Mouse (Mus musculus): ENCODE data around the gene Nrxn2.

Gene Nrxn2

DNA sequence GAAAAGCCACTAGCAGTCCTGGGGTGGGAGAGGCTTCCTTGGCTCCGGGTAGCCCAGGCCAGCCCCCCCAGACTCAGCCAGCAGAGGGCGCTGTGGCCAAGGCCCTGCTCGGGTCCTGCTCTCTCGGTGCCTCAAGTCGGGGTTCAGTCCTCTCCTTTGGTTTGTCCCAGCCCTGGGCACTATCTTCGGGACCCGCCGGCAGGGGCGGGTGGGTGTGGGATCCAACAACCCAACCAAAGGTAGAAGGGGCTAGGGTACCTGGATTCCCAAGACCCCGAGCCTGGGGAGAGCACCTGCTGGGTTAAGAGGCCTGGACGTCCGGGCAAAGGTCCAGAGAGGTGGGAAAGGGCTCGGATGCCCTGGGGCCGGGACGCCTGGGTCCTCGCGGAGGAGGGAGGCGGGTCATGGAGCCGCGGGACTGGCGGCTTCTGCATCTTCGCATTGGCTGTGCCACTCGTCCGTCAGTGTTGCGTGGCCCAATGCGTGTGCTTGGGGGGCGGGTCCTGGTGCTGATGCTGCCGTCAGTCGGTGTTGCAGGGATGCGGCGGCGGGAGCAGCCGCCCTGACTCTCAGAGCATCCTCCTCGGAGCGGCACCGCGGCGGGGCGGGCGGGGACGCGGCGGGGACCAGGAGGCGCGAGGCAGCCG, at the start of gene Nrxn2:
Gene Nrxn2 (plus strand): TSS at position 499 of the 647 bp plus-strand sequence.
- peaks cover 7% of the 10 kb centered on the region for H3K36me3 ChIP-seq (ENCODE audit: control insufficient read depth, insufficient read depth, low read length, poor library complexity, severe bottlenecking)
- peak; percentile 92 for DNase-seq (ENCODE audit: low read depth, low spot score)
- no peaks in the 10 kb centered on the region for H3K27me3 ChIP-seq (ENCODE audit: control insufficient read depth, insufficient read depth, low read length, poor library complexity, severe bottlenecking)

DNA sequence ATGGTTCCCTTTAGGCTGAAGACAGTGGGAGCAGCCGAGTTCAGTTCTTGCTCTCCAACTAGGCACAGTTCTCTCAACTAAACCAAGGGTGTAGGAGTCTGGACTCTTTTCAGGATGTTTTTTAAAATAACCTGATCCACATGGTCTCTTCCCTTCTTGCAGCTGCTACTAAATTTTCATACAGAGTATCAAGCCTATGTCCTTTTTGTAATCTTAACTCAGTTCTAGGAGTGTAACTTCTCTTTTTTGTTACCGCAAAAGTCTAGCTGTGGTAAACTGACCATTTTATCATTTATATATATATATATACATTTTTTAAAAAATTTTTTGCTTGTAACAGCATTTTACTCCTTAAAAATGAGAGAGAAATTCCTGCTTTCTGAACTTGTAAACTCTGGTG, 48.4 kb upstream of the Nrxn2 start:
- Histone ChIP-seq H3K36me3 (ENCODE audit: control insufficient read depth, insufficient read depth, low read length, poor library complexity, severe bottlenecking) (peaks cover 42% of the 10 kb centered on the region), H3K27me3 (ENCODE audit: control insufficient read depth, insufficient read depth, low read length, poor library complexity, severe bottlenecking) (no peaks in the 10 kb centered on the region)
- no peak for DNase-seq (ENCODE audit: low read depth, low spot score)

DNA sequence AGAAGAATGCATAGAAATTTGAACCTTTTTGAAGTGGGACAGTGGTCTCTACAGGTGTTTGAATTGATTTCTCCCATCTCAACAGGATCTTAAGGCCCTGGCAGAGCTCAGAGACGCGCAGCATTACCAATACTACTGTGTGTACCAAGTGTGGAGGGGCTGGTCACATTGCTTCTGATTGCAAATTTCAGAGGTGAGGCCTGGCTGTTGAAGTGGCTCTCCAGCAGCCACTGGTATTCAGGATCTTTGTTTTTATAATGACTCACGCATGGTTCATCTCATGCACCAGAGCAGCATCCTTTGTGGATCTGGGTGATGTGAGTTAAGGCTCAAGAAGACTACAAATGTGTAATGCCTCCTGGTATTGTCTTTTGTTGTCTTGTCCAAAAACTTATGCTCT, 46.1 kb upstream of the Nrxn2 start:
- DNase-seq (ENCODE audit: low read depth, low spot score) = no peak
- Histone ChIP-seq H3K36me3 (ENCODE audit: control insufficient read depth, insufficient read depth, low read length, poor library complexity, severe bottlenecking) (peaks cover 50% of the 10 kb centered on the region), H3K27me3 (ENCODE audit: control insufficient read depth, insufficient read depth, low read length, poor library complexity, severe bottlenecking) (no peaks in the 10 kb centered on the region)

DNA sequence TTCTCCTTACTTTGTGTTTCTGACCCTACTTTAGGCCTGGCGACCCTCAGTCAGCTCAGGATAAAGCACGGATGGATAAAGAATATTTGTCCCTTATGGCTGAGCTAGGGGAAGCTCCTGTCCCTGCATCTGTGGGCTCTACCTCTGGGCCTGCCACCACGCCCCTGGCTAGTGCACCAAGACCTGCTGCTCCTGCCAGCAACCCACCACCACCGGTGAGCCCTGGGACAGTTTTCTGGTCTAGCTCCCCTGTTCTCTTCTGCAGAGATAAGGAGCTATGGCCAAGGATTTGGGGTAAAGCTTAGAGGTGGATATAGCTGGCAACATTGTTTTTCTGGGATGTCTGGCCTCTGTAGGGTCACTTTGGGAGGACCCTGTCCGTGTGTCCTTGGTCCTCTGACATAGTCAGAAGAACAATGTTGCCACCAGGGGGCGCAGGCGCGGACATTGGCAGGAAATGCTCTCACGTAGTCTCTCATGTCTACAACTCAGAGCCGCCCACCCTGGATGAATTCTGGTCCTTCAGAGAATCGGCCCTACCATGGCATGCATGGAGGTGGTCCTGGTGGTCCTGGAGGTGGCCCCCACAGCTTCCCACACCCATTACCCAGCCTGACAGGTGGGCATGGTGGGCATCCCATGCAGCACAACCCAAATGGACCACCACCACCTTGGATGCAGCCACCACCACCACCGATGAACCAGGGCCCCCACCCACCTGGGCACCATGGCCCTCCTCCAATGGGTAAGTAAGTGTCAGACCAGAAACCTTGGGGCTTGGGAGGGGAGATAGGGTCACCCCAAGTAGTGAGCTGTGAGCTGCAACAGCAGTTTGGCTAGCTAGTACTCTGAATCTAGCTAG, 44.8 kb upstream of the Nrxn2 start:
- H3K36me3 ChIP-seq (ENCODE audit: control insufficient read depth, insufficient read depth, low read length, poor library complexity, severe bottlenecking) = peaks cover 55% of the 10 kb centered on the region
- peak; percentile 87 for DNase-seq (ENCODE audit: low read depth, low spot score)
- H3K27me3 ChIP-seq (ENCODE audit: control insufficient read depth, insufficient read depth, low read length, poor library complexity, severe bottlenecking) = no peaks in the 10 kb centered on the region

DNA sequence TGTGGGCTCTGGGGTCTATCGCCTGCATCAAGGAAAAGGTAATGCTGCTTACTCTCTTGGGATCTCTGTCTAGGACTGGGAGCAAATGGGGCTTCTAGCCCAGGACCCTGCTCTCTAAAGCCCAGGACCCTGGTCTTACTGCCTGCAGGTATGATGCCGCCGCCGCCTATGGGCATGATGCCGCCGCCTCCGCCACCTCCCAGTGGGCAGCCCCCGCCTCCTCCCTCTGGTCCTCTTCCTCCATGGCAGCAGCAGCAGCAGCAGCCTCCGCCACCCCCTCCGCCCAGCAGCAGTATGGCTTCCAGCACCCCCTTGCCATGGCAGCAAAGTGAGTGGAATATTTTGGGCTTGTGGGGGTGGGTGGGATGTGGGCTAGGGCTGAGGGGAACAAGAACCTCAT, 44.0 kb upstream of the Nrxn2 start:
- H3K27me3 ChIP-seq (ENCODE audit: control insufficient read depth, insufficient read depth, low read length, poor library complexity, severe bottlenecking) = no peaks in the 10 kb centered on the region
- no peak for DNase-seq (ENCODE audit: low read depth, low spot score)

DNA sequence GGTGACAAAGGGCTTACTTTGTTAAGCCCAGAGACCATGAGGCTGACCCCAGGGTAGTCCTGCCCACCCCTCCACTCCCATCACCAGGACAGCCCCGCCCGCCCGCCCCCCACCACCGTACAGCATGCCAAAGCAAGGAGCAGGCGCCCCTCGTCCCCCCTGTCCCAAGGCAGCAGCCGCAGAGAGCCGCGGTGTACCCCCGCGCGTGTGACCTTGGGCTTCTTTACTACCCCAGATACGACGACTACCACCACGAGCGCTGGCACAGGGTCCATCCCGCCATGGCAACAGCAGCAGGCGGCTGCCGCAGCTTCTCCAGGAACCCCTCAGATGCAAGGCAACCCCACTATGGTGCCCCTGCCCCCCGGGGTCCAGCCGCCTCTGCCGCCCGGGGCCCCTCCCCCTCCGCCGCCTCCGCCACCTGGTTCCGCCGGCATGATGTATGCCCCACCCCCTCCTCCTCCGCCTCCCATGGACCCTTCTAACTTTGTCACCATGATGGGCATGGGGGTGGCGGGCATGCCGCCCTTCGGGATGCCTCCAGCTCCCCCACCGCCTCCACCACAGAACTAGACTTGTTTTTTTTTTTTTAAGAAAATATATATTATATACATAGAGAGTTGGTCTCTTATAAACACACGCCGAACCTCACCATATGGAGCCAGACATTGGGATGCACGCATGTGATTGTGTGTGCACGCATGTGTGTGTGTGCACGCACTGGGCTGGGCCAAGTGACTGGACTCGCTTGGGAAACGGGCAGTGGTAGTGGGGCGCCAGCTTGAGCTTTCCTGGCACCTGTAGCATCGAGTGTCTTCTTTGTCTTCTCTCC, 42.9 kb upstream of the Nrxn2 start:
- Histone ChIP-seq H3K27me3 (ENCODE audit: control insufficient read depth, insufficient read depth, low read length, poor library complexity, severe bottlenecking) (no peaks in the 10 kb centered on the region), H3K36me3 (ENCODE audit: control insufficient read depth, insufficient read depth, low read length, poor library complexity, severe bottlenecking) (peaks cover 55% of the 10 kb centered on the region)
- no peak for DNase-seq (ENCODE audit: low read depth, low spot score)

More for the DNA sequence above, 44.0 kb upstream of the Nrxn2 start:
- peaks cover 56% of the 10 kb centered on the region for H3K36me3 ChIP-seq (ENCODE audit: control insufficient read depth, insufficient read depth, low read length, poor library complexity, severe bottlenecking)

DNA sequence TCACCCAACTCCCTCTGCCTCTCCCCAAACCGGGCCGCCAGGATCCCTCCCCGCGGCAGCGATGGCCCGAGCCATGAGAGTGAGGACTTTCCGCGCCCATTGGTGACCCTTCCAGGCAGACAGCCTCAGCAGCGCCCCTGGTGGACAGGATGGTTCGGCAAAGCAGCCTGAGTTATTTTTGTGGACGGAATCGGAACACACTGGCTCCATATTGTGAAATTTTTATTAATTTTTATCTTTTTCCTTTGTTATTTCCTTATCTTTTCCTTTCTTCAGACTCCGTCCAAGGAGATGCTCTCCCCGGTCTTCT, 42.3 kb upstream of the Nrxn2 start:
- H3K36me3 ChIP-seq (ENCODE audit: control insufficient read depth, insufficient read depth, low read length, poor library complexity, severe bottlenecking) = peaks cover 50% of the 10 kb centered on the region

DNA sequence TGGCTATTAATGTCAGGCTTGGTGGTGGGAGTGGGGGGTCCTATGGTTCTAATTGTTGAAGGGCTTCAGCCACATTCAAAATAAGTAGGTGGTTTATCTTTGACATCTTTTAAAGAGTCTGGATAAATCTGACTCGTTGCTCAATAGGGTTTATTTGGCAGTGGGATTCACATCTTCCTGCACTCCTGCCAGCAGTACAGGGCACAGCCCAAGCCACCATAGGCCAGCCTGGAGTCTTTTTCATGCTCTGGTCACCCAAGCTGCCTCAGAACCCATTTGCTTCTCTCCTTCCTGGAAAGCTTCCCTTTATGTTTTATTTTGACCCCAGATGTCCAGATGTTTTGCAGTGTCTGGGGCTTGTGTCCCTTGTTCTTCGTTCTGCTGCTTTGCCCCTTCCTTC, 41.9 kb upstream of the Nrxn2 start:
- peaks cover 48% of the 10 kb centered on the region for H3K36me3 ChIP-seq (ENCODE audit: control insufficient read depth, insufficient read depth, low read length, poor library complexity, severe bottlenecking)
- no peak for DNase-seq (ENCODE audit: low read depth, low spot score)
- H3K27me3 ChIP-seq (ENCODE audit: control insufficient read depth, insufficient read depth, low read length, poor library complexity, severe bottlenecking) = no peaks in the 10 kb centered on the region

More for the DNA sequence above, 42.3 kb upstream of the Nrxn2 start:
- DNase-seq (ENCODE audit: low read depth, low spot score) = peak; percentile 44
- H3K27me3 ChIP-seq (ENCODE audit: control insufficient read depth, insufficient read depth, low read length, poor library complexity, severe bottlenecking) = no peaks in the 10 kb centered on the region

DNA sequence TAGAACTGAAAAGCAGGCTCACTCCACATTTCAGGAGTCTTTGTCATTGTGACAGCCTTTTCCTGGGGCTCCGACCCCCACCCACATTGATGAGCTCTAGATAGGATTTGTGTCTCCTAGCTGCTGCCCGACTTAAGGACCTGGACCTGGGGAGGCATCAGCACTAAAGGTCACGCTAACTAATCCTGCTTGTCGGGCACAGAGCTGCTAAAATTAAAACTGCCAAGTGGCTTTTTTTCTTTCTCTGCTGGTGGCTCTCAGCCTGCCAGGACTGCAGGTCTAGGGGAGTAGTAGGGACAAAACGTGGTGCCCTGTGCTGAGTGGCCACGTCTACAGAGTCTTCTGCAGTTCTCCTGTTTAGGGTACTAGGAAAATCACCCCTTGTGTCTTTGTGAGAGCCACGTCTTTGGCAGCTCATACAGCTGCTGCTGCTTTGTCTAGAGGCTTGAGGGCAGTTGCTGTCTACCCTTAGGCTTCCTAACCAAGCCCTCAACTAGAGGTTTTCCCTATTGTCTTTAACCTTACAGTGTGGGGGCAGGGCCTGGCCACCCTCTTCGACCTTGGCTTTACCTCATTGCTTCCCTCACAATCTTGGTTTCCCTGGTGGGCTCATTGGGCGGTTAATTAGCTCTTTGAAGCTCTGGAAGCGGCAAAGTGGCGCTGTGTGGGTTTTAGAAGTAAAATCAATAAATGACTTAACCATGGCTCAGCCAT, 41.0 kb upstream of the Nrxn2 start:
- DNase-seq (ENCODE audit: low read depth, low spot score) = no peak
- peaks cover 41% of the 10 kb centered on the region for H3K36me3 ChIP-seq (ENCODE audit: control insufficient read depth, insufficient read depth, low read length, poor library complexity, severe bottlenecking)

DNA sequence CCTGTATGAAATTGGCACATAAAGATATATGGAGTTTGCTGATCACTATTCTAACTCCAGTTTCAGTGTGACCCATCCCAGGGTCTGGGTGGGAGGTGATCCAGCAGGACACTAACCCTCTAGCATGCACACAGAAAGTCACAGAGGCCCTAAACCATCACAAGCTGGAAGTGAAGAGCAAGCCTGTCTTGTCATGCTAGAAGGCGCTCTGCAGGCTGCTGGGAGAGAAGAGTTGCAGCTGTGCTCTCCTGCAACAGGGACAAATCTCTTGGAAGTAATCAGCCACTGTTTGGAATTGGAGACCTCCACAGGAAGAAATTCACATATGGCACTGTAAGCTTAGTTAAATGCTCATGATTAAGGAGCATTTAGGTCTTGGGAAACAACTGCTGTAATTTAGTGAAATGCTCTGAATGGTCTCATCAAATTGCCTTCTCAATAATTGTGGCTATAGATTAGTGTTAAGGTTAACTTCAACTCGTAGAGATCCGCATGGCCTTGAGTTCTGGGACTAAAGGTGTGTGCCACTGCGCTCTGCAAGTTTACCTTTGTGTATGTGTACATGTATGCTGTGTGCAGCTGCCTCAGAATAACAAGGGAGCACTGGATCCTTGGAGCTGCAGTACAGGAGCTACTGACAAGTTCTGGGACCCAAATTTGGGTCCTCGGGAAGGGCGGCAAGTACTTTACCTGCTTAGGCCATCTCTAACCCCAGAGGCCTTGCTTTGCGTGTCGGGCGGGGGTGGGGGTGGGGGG, 37.9 kb upstream of the Nrxn2 start:
- H3K36me3 ChIP-seq (ENCODE audit: control insufficient read depth, insufficient read depth, low read length, poor library complexity, severe bottlenecking) = peaks cover 23% of the 10 kb centered on the region
- no peak for DNase-seq (ENCODE audit: low read depth, low spot score)
- H3K27me3 ChIP-seq (ENCODE audit: control insufficient read depth, insufficient read depth, low read length, poor library complexity, severe bottlenecking) = no peaks in the 10 kb centered on the region

More for the DNA sequence above, 41.0 kb upstream of the Nrxn2 start:
- no peaks in the 10 kb centered on the region for H3K27me3 ChIP-seq (ENCODE audit: control insufficient read depth, insufficient read depth, low read length, poor library complexity, severe bottlenecking)

DNA sequence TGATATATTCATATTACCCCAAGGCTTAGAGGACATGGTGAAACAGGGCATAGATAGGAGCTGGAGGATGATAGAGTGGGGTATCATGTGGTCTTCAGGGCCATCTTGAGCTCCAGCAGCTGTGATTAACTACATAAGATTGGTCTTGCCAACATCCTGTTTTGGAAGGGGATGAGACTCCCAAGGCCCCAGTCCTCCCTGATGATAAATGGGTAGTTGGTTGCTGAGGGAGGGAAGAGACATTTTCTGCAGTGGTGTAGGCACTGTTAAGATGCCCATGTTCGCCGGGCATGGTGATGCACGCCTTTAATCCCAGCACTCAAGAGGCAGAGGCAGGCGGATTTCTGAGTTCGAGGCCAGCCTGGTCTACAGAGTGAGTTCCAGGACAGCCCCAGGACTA, 37.3 kb upstream of the Nrxn2 start:
- no peak for DNase-seq (ENCODE audit: low read depth, low spot score)
- H3K27me3 ChIP-seq (ENCODE audit: control insufficient read depth, insufficient read depth, low read length, poor library complexity, severe bottlenecking) = no peaks in the 10 kb centered on the region
- H3K36me3 ChIP-seq (ENCODE audit: control insufficient read depth, insufficient read depth, low read length, poor library complexity, severe bottlenecking) = peaks cover 18% of the 10 kb centered on the region

DNA sequence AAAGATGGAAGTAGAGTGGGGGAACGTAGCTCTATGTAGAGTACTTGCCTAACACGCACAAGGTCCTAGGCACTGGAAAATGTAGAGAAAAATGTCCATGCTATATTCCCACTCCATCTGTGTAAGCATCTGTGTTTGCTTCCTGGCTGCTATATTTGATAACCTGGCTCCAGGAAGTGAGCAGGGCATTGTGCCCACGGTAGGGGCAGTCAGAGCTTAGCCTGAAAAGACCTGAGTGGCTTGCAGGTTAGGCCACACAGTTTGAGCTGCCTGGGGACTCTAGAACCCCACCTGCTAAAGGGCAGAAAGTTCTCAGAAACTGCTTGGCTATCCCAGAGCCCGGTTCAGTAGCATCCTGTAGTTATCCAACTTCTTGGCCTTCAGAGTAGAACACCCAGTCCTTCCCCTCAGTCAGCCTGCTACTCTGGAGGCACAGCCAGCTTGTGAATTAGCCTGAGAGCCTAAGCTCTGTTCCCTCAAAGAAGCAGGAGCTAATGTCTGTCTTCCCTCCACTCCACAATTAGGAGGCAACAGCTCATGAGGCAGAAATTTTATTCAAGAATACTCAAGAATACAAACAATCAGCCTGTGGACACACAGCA, 36.1 kb upstream of the Nrxn2 start:
- Histone ChIP-seq H3K36me3 (ENCODE audit: control insufficient read depth, insufficient read depth, low read length, poor library complexity, severe bottlenecking) (peaks cover 8% of the 10 kb centered on the region; the same call in 1 of the 2 replicates), H3K27me3 (ENCODE audit: control insufficient read depth, insufficient read depth, low read length, poor library complexity, severe bottlenecking) (no peaks in the 10 kb centered on the region)
- no peak for DNase-seq (ENCODE audit: low read depth, low spot score)

DNA sequence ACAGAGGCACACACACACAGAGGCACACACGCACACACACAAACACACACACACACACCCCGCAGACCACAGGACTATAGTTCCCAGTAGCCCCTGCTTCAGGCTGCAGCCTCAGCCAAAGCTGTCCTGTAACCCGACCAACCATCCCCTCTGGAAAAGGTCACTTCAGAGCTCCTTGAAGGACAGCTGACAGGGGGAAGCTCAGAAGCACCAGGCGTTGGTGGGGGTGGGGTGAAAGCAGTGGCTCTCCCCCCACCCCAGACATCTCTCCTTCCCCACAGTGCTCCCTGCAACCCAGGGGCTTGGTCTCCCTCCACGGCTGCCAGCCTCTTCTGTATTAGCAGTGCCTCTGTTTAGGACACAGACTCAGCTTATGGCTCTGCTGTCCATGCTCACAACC, 35.1 kb upstream of the Nrxn2 start:
- no peaks in the 10 kb centered on the region for H3K27me3 ChIP-seq (ENCODE audit: control insufficient read depth, insufficient read depth, low read length, poor library complexity, severe bottlenecking)
- H3K36me3 ChIP-seq (ENCODE audit: control insufficient read depth, insufficient read depth, low read length, poor library complexity, severe bottlenecking) = peaks cover 4% of the 10 kb centered on the region; the same call in 1 of the 2 replicates
- no peak for DNase-seq (ENCODE audit: low read depth, low spot score)
